Mouse (Mus musculus) hematopoietic stem cell, adult 5-6 weeks (primary cell): ENCODE measurements at regions not wholly inside any gene's neighbourhood (a gene's known extent, or its start where the extent isn't known, plus 50 kb on each side); places are given as distances from the start of the nearest gene placed in this dataset.

ENCODE experiments used
- ATAC-seq, 2 experiments: fragments of 125-278 bp in 1 of 2; replicated peaks in 1 of 2; 2 replicates each; pipeline ENCODE4 v1.8.0; 2016 to 2017; ENCODE audit warnings: inconsistent platforms in 2 of 2, mild to moderate bottlenecking in 2 of 2, moderate number of reproducible peaks in 2 of 2, low read depth in 1 of 2, moderate TSS enrichment in 1 of 2; ENCODE audit not compliant: low FRiP score in 2 of 2, poor library complexity in 2 of 2, severe bottlenecking in 2 of 2, insufficient read depth in 1 of 2, low TSS enrichment in 1 of 2

DNA sequence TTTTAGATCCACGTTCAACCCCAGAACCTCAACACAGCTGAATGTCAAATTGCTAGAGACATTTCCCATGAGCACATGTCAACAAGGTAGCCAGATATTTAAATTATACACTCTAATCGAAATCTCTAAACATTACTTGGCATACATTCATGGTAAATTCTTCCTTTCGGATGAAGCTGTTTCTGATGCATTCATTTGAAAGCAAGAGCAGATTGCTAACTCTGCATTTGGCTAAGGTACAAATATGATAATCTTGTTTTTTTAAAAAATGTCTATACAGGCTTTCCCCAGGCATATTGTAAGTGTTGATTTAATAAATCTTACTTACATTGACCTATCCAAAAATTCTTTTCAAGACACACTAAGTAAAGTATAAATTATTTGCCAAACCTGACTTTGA lies 153.9 kb upstream of the Rspo3 start:
- no peak for ATAC-seq

DNA sequence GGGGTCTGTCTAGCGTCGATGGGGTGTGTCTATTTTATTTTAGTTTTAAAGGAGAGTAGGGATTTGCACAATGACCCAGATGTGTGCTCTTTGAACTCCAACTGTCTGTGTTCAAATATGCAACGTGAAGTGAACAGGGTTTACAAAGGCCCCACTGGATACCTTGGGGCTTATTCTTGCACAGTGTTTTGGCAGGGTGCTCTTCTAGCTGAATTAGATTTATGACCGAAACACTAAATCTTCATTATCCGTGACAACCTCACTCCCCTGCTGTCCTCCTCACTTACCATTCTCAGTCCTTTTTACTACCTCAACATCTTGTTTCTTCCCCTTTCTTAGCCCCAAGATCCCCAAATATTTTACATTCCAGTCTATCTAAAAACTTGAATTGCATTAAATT lies 151.3 kb upstream of the Rspo3 start:
- no peak for ATAC-seq

DNA sequence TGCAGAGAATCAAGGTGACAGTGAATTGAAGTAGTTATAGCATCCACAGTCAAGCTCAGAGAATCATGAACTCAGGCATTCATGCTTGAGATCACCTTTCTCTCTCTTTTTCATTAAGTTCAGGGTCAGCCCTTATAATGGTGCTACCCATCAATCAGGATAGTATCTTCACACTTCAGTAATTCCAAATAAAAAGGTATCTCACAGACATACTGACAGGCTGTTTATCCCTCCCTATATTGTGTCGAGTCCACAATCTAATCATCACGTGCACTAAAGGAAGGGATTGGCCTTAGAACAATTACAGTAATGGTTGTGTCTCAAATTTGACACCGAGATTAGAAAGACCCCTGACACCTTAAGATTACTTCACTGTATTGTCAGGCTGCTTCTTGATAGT lies 138.7 kb upstream of the Rspo3 start:
- ATAC-seq, result no peak

DNA sequence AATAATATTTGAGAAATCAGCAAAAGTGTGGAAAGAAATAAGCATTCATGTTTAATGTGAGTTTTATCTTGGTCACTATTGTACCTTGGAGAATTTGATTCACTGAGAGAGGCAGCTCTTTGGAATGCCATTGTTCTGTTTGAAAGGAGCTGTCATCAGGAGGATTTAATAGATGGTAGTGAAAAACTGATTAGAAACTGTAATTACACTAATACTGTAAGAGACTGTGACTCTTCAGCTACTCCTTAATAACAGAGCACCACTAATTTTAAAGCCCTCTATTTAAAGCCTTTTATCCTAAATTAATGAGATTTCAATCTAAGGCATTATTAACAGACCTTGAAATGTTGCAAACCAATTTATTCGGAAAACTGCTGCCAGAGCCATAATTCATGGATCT lies 126.1 kb upstream of the Rspo3 start:
- ATAC-seq, result no peak

DNA sequence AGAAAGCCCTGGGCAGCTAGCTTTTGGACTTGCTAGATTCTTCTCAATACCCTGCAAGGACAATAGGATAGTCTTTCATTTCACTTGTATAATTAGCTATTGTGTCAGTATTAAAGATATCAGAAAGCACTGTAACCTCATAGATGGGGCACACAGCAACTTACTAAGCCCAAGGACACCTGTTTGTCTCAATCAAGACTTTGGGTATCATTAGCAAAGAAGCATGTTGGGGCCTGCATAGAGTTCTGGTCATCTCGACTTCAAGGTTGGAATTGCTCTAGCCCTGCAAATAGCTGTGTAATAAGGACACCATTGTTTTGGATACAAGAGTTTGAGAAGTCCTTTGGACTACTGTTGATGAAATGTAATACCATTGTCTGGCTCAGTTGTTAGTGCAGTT lies 104.6 kb upstream of the Rspo3 start:
- no peak for ATAC-seq

DNA sequence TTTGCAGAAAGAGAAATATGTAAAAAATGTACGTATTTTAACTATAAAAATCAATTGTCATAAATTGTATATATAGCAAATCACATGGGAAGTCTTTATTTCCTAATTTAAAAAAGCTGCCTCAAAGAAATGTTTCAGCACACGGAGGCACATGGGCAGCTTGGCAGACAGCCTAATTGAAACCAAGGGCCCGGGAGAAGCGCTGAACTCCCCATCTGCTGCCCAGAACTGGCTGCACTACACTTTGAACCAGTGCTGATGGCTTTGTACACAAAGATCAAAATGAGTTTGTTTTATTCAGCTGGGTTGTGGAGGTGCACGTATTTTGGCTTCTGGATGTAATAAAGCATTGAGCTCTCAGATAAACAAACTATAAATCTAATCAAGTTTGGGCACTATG lies 100.2 kb upstream of the Rspo3 start:
- ATAC-seq, result no peak

DNA sequence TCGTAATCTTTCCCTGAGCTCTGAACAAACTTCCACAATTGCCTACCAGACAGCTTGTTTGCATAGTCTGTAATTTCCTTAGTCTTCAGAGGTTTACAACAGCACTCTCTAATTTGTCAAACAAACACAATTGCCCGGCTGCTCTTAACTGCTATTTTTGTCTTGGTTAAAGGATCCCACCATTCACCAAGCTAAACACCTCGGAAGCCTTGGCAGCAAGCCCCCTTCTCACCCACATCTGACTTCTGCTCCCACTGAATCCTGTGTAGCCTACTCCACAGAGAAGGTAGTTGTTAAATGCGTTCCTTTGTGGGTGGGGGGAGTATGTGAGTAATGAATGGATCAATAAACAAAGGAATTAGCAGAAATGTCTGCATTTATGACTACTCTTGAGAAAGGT lies 59.8 kb upstream of the Rspo3 start:
- no peak for ATAC-seq

DNA sequence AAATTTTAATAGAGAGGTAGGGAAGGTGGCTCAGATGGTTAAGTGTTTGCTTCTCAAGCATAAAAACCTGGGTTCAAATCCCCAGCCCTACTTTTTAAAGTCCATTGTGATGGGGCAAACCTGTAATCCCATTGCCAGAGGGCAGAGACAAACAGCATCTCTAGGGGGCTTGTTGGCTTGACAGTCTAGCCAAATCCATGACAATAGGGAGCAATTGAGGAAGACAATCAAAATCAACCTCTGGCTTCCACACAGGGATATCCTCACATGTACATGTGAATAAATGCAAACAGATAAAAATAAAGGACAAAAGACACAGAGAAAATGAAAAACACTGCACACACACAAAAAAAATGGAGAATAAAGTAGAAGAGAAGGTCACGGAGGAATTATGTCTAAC lies 59.3 kb upstream of the Rspo3 start:
- ATAC-seq, result no peak

DNA sequence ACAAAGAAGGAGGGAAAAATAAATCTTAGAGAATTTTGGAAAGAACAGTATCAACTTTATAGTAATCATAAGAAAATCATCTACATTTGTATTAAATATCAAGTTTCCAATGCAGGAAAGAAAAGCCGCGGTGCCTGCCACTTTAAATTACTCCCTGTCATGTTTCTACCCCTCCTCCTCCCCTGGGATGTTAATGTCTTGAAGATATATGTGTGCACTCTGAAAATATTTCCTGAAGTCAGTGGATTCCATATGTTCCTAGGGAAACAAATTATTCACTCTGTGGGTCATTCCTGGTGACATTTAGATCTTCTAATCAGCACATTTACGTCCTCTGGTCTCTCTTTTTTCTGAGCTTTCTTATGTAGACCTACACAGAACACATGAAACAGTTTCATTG lies 57.2 kb upstream of the Rspo3 start:
- no peak for ATAC-seq

DNA sequence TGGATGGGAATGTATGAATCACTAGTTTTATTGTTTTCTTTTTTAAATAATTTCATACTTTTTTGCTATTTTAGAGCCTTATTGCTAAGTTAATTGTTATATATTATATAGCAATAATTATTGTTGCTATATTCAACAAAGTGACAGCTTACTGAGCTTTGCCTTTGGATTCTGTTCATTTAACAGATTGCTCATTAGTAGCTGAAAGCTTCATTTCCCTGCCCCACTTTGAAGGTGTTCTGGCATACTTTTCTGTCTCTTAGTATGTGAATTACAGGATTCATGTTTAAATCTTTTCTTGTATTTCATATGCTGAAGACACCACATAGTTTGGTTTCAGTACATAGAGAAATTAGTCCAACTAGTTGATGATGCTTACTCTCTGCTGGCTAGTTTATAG lies 54.5 kb upstream of the Rspo3 start:
- ATAC-seq, result no peak

DNA sequence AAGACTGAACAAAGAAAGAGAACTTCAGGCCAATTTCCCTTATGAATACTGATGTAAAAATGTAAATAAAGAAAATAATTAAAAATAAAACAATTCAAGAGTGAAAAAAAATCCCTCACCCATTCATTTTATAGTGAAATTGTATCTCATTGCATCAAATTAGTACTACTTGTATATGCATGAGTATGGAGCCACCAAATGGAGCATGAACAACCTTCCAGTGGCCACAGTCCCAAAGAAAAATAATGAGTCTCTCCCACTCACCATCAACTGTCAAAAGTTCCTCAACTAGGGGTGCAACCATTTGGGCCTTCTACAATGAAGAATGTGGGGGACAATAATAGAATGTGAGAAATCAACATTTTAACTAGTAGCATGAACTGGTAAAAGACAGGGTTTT lies 54.1 kb upstream of the Rspo3 start:
- ATAC-seq, result no peak
